Mouse (Mus musculus): ENCODE results near the gene Slc29a1.

The Slc29a1 gene

DNA sequence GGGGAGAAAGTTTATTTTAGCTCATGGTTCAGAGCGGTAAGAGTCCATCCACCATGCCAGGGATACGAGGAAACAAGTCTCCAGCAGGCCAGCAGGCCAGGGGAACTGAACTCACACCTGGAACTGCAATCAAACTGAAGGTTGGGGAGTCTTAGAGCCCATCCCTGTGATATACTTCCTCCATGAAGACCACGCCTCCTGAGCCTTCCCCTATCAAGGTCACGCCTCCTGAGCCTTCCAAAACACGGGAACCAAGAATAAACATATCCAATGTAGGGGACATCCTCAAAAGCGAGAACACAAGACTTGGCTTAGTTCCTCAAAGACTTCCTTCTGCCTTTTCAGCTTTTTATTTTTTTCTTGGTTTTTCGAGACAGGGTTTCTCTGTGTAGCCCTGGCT is 13.5 kb upstream of the Slc29a1 start:
- no peak for DNase-seq (ENCODE audit: extremely low read depth, low read depth, low spot score)

DNA sequence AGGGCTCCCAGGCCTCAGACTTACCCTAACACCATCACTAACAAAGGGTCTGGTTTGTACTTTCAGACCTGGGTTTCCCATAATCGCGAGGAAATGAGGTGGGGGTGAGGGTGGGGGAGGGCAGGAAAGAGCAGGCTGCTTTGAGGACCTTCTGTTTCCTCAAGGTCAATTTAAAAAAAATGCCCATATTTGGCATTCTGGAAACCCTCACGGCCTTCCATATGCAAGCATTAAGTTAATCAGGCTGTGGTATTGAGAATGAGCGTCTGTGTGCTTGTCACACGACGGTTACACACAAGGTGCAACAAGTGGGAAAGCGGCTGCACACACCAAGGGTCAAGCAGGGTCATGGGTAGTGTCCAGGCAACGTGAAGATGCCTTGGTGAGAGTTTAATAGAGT is 12.6 kb upstream of the Slc29a1 start:
- no peak for DNase-seq (ENCODE audit: extremely low read depth, low read depth, low spot score)

DNA sequence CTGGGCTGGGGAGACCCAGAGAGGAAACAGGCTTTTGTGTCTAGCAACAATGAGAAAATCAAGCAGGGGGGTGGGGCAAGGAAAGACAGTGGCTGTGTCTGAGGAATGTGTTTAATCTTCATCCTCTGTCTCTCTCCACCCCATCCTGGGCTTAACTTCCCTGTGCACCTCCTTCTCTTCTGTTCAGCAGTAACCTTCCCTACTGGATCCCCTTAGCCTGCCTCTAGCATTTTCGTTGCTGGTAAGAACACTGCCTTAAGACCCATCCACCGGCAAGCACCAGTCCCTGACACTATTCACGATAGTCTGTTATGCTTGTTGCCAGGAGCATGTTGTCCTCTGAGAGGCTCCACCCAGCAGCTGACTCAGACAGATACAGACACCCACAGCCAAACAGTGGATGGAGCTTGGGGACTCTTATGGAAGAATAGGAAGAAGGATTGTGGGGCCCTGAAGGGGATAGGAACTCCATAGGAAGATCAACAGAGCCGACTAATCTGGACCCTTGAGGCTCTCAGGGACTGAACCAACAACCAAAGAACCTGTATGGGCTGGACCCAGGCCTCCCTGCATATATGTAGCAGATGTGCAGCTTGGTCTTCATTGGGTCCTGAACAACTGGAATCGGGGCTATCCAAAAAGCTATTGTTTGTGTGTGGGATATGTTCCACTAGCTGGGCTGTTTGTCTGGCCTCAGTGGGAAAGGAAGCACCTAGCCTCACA is 10.9 kb upstream of the Slc29a1 start:
- DNase-seq (ENCODE audit: extremely low read depth, low read depth, low spot score): no peak

DNA sequence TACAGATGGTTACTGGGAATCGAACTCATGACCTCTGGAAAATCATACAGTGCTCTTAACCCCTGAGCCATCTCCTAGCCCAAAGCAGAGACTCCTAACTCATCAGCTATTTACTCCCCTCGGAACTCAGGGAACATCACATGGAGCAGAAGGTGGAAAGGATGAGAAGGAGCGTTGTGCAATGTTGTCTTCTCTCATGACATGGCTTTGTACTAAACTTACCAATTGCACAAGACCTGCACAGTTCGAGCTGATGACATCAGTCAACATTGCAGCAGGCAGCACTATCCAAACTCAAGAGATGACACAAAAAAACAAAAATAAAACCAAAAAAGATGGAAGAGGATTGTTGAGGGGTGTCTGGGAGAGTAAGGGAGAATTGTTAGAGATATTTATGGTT is 9.0 kb upstream of the Slc29a1 start:
- DNase-seq (ENCODE audit: extremely low read depth, low read depth, low spot score): no peak

DNA sequence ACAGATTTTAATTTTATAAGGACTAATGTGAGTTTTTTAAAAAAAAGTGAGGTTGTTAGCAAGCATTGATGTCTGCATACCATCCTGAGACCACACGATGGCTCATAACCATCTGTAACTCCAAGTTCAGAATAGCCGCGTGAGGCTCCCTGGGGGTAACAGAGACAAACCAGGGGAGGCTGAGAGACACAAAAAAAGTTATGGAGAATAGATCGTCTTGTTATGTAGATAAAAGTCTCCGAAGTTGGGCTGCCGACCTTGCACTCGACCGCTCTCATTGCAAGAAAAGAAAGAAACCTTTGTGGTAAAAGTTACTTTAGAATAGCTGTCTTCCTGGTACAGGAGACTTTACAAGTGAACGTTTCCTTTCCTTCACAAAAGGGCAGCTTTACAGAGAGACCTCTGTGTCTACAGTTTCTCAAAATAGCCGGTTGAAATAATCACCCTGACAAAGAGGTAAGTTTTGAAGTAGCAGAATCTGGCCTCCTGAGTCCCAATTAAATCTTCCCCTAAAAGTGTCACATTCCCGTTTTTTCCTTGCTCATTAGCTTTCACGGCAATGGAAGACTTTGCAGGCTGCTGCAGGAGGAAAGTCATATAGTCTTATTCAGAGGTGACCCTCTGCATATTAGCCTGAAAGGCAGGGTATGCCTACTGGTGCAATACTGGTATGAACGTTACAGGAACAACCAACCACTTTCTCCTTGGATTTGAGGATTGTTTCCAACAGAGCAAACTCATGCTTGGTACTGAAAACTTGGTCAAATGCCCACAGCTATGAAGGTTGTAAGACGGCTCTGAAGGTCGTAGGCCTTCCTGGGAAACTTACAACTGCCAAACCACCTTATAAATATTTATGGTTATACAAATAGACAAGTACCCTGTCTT is 7.8 kb upstream of the Slc29a1 start:
- no peak for DNase-seq (ENCODE audit: extremely low read depth, low read depth, low spot score)

DNA sequence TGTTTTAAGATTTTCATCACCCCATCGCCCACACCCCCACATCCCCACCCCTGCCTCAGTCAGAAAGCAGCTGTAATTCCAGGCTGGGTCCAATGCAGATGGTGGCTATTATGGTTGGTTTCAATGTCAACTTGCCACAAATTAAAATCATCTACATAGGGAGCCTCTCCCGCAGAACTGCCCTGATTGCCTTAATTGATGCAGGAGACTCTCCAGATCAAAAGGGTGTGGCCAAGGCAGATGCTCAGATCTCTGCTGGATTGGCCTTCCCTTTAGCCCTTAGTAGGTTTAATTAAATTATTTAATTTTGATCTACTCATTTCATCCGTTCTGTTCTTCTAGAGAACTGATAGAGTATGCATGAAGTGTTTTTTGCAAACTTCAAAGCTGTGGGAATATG is 3.6 kb upstream of the Slc29a1 start:
- no peak for DNase-seq (ENCODE audit: extremely low read depth, low read depth, low spot score)

DNA sequence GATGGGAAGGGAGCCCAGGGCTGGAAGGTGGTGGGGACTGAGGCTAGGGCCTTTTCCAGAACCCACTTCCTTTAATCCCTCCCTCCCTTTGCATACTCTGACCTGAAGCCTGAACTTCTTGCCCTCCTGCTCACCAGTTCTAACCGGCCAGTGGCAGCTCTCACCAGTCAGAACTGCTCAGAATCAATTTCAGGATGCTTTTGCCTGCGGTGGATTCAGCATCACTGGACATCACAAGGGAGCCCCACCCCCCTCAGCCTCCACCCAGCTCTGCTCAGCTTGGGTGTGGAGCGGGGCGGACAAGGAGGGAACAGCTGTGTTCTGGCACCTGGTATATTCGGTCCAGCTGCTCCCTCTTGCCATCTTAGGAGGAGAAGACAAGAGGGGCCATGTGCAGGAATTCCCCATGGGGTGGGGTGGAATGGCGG is 2.5 kb upstream of the Slc29a1 start, which contains the start of gene Mymx:
TSS of gene Mymx (minus strand) at position 226 of the 428 bp plus-strand sequence.
- no peak for DNase-seq (ENCODE audit: extremely low read depth, low read depth, low spot score)

DNA sequence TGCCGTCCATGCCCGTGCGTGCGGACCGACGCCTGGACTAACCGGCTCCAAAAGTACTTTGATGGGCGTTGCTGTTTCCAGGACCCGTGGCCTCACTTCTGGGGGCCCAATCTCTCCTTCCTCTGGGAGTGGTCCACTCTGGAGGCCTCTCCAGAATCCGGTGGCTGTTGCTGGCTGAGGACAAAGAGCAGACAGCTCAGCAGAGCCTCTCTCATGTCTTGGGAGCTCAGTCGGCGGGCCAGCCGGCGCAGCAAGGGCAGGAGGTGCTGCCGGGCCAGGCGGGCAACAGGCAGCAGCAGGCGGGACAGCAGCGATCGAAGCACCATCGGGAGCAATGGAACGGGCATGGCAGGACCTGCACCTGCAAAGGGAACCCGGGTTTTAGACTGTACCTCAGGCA is 1.9 kb upstream of the Slc29a1 start:
- DNase-seq (ENCODE audit: extremely low read depth, low read depth, low spot score): no peak

DNA sequence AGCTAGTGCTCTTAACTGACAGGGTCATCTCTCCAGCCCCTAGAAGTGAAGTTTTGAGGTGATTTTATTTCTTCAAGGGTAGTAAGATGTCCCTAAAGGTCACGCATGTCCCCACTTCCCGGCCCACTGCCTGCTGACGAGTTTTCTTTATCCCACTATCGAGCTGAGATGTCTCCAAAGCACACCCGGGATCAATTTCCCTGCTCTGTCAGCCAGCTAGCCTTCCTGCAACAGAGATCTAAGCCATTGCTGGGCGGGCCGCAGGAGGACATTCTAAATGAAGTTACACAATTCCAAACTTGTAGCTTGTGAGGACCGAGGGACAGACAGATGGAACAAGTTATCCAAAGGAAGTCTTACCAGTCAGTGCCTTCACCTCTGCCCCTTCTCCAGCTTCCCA is 861 bp upstream of the Slc29a1 start:
- no peak for DNase-seq (ENCODE audit: extremely low read depth, low read depth, low spot score)

DNA sequence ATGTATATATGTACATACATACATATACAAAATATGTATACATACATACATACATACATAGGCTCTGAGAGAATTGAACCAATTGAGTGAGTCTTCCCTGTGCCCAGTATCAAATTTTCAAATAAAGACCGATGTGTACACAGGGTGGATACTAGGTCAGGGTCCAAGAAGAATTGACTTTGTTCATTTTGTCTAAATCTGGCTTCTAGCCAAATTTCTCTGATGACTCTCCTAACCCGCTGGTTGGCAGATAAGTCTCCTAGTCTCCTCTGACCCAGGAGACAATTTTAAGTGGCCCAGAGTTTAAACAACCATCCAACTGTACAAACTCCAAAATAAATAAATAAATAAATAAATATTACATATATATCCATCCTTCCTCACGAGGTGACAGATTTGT is 515 bp downstream of the Slc29a1 start:
- DNase-seq (ENCODE audit: extremely low read depth, low read depth, low spot score): no peak

DNA sequence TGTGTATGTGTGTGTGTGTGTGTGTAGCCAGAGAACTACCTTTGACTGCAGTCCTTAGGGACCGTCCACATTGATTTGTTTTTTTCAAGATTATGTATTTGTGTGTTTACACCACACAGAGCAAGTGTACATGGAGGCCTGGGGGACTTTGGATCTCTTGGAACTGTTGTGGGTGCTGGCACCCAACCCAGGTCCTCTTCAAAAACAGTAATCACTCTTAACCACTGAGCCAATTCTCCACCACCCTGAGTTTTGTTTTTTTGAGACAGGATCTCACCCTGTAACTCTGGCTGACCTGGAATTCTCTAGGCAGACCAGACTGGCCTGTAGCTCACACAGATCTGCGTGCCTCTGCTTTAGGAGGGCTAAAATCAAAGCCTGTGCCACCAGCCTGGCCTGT is 1.0 kb downstream of the Slc29a1 start:
- DNase-seq (ENCODE audit: extremely low read depth, low read depth, low spot score): no peak

DNA sequence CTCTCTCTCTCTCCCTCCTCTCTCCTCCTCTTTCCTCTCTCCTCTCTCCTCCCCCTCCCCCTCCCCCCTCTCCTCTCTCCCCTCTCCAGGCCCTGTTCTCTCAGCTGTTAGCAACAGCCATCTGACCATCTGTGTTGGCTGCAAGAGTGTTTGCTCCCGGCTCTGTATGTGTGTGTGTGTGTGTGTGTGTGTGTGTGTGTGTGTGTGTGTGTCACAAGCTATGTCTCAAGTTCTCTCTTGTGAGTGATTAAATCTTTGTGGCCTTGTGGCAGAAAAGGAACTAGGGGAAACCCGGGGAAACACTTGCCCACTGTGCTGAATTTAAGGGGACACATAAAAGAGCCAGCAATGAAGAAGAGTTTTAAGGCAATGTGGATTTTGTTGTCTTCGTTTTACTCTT is 1.6 kb downstream of the Slc29a1 start:
- DNase-seq (ENCODE audit: extremely low read depth, low read depth, low spot score): no peak

DNA sequence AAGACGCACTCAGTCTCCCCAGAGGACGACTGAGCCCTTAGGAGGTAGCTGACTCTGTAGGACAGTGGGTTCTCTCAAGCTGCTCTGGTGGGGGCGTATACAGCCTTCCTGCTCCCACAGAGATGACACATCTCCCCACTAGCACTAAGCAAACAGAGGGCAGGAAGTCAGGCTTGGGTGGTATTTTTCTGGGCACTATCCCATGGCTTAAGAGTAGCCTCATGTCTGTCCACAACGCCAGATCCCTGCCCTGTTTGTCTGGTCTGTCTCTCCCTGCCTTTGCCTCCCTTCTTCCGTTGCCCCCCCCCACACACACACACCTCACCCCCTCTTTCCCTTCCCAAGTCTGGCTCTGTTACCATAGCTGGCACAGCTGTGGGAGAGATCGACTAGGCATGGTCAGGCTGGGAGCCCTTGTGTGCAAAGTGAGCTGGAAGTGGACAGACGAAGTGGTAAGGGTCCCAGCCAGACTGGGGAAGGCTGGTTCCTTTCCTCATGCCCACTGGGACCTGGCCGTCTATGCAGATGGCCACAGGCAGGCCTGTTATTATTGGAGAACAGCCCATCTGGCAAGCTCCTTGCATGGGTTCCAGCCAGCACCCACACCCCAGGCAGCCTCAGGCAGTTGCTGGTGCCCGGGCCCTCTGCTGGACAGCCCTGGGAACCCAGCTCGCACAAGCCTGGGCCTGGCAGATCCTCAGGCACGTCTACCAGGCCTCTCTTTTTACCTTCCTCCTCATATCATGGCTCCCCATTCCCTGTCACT is 2.6 kb downstream of the Slc29a1 start:
- no peak for DNase-seq (ENCODE audit: extremely low read depth, low read depth, low spot score)

DNA sequence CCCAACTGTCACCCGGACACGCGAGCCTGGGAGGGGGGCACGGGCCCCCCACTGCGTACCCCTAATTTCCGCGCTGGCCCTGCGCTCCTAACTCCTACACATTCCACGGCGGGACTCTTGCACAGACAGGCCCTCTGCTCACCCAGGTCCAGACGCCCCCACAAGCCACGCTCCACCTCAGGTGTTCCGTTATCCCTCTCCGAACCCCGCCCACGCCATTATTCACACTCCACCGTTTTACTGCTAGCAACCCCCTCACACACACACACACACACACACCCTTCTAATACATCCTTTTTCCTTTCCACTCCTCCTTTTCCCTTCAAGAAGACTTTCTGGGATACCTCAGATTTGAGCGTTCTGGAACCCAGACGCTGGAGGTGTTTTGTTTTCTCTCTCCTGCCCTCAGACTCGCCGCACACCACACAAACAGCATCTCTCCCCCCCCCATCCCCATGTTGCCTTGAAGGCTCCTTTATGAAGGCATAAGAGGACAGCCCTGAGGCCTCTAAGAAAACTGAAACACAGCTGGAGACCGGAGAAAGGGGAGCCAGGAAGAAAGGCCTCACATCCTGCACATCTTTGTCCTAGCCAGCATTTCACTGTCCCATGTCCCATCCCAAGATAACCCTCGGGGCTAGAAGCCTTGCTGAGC is 3.5 kb downstream of the Slc29a1 start:
- DNase-seq (ENCODE audit: extremely low read depth, low read depth, low spot score): no peak

DNA sequence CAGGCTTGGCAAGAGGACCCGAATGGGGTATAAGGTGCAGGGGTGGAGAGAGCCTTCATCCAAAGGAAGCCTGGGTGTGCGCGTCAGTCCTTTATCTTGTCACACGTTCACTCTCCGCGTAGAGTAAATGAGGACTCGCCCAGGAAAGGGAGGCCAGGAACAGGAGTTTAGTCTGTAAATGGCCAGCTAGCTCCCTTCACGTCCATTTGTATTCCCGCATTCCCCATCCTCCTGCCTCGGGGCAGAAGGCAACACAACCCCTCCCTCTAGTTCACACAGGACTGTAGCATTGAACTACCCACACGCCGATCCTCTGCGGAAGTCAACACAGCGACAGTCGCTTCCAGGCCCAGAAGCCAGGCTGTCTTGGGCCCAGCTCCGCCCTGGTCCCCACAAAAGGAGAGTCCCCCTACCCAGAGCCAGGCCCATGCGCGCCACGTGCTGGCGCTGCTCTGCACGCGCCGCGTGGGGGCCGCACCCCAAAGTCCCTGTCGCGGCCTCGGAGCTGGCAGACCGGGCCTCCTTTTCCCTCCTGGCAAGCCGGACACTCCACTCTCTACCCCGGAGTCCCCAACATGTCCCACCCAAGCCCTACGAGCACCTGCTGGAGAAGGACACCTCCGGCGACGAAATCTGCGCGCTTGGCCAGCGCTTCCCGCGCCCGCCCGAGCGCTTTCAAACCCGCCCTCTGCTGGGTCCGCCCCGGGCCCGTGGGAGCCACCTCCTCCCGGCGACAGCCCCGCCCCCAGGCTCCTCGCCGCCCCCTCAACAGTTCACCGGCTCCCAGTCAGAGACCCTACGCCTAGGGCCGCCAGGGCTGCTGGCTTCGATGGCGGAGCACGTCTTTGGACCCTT is 4.3 kb downstream of the Slc29a1 start:
- DNase-seq (ENCODE audit: extremely low read depth, low read depth, low spot score): no peak

DNA sequence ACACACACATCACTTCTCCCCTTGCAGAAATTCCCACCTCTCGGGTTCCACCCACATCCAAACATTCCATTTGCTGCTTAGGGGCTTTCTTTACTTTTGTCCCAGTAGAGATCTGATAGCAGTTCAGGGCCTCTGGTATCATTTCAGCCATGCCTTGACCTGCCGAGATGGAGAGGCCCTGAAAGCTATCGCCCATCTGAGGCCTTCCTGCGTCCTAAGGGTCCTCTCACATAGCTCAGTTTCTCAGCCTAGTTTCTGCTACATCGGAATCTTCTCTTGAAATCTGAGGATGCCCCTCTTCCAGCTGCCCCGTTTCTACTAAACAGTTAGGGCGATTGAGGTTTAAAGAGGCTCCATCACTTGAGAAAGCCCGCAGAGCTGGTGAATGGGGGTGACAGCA is 5.2 kb downstream of the Slc29a1 start:
- no peak for DNase-seq (ENCODE audit: extremely low read depth, low read depth, low spot score)

DNA sequence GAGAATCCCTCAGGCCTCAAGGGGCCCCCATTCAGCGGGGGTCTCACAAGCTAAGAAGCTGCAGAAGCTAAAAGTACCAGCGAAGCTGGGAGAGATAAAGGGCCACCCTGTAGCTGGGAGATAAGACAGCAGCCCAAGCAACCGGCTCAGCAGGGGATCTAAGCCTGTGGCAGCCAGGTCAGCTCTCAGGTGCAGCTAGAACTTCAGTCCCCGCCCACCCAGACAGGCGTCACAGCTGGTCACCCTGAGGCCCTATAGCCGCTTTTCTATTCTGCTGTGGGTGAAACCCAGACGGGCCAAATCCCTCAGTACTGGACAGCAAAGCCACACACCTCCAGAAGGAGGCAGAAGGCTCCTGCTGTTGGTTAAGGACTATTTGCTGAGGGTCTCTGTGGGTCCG is 5.9 kb downstream of the Slc29a1 start:
- no peak for DNase-seq (ENCODE audit: extremely low read depth, low read depth, low spot score)

DNA sequence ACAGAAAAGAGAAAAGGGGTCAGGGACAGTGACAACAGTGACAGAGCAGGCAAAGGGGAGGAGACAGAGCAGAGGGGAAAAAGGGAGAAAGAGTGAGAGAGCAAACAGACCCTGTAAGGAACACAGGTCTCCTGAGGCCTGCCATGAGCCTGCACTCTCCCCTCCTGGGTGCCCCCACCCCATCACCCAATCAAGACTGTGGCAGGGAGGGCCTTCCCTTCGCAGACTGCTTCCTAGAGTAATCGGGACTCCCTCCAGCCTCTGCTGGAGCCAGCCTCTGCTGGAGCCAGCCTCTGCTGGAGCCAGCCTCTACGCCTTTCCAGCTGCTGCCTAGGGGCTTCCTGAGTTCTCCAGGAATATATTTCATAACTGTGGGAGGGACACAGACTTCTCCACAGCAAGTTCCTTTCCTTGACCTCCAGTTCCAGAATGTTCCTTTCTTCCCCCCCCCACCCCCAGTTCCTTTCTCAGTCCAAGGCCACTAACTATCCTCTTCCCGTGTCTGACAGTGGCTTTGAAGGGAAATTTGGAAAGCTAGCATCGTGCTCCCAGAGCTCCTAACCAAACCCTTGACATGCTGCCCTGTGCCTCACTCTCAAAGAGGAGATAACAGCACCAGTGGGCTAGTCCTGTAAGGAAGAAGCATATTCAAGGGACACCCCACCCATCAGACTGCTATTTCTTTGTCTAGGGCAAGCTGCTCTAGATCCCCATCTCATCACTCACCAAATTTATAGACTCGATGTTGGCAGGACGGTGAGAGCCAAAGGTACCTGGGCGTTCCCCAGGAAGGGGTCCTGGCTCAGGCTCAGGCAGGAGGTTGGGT is 6.6 kb downstream of the Slc29a1 start:
- DNase-seq (ENCODE audit: extremely low read depth, low read depth, low spot score): no peak

Data from fat pad, adult 2 months (tissue).